Mouse (Mus musculus): ENCODE results near the gene Greb1. TPM values are rescaled to one million over a fixed set of nuclear protein-coding genes. Genes with fewer than 3 reads are reported as not detected.
"Not testable (repeated sequence)": the region's sequence is repeated elsewhere in the genome, so short reads cannot be mapped to it uniquely, and the experiment has no call there.

Greb1 gene
- polyA plus RNA-seq, 1 experiment from 2014 or later: 0.04 TPM

DNA sequence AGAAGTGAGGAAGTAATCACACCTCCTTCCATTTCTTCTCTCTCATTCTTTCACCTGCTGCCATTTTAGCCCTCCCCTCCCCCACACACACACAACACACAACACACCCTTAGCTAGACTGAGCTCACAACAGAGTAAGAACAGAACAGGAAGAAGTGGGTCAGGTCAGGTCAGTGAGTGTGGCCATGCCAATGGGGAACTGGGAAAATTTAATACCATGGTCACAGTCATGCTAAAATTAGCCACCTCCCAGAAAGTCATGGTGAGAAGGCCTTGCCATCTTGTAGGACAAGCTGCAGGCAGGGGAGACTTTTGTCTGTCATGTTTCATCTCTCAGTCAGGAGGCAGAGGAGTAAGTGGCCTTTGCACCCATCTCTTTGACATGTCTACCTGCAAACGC lies 102.0 kb downstream of the Greb1 start:
- TF ChIP-seq CTCF (IDR thresholded peaks at IDR 0.05): no peak
- DNase-seq (ENCODE audit: low read depth, low spot score) (no peak), ATAC-seq (no peak)
- in situ Hi-C loops (cut with MboI; ENCODE audit: low pct_unique_long_range_greater_than_20kb): no loop called here
- peaks cover 3% of the 10 kb centered on the region for H3K27me3 ChIP-seq
- CTCF ChIA-PET: no interaction called here
- POLR2A ChIA-PET: no interaction called here

- POLR2A ChIA-PET: no interaction called here
- CTCF ChIA-PET: interaction anchor here (1.1 kb wide), 1 partner anchor 22 kb away, joined by 3 read pairs; no protein-coding TSS in a partner anchor
Observed at GRCm38 (mm10) chr12:16696146-16696545, 104.5 kb downstream of the Greb1 start.

GRCm38 (mm10) chr12:16695252-16695651 lies 105.4 kb downstream of the Greb1 start:
- DNase-seq (ENCODE audit: low read depth, low spot score); in situ Hi-C loops (cut with MboI; ENCODE audit: low pct_unique_long_range_greater_than_20kb); CTCF ChIA-PET; H3K27me3 ChIP-seq; ATAC-seq; POLR2A ChIA-PET: not testable (repeated sequence)

More at GRCm38 (mm10) chr12:16696146-16696545, 104.5 kb downstream of the Greb1 start:
- TF ChIP-seq CTCF (IDR thresholded peaks at IDR 0.05): no peak
- in situ Hi-C loops (cut with MboI; ENCODE audit: low pct_unique_long_range_greater_than_20kb): no loop called here
- ATAC-seq: no peak
- H3K27me3 ChIP-seq: no peaks in the 10 kb centered on the region
- no peak for DNase-seq (ENCODE audit: low read depth, low spot score)

DNA sequence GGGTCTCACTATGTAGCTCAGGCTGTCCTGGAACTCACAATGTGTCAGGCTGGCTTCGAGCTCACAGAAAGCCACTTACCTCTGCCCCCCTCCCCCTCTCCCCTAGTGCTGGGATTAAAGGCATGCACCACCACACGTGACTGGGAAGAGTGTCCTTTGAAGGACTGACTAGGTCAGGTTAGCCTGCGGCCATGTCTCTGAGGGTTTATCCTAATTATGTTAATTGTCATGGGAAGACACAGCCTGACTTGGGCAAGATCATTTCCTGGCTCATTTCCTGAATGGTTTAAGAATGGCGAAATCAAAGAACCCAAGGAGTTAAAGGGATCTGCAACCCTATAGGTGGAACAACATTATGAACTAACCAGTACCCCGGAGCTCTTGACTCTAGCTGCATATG lies 105.9 kb downstream of the Greb1 start:
- CTCF ChIA-PET: no interaction called here
- no peak for TF ChIP-seq CTCF (IDR thresholded peaks at IDR 0.05)
- H3K27me3 ChIP-seq: no peaks in the 10 kb centered on the region
- no peak for ATAC-seq
- POLR2A ChIA-PET: no interaction called here
- DNase-seq (ENCODE audit: low read depth, low spot score): no peak
- in situ Hi-C loops (cut with MboI; ENCODE audit: low pct_unique_long_range_greater_than_20kb): no loop called here

DNA sequence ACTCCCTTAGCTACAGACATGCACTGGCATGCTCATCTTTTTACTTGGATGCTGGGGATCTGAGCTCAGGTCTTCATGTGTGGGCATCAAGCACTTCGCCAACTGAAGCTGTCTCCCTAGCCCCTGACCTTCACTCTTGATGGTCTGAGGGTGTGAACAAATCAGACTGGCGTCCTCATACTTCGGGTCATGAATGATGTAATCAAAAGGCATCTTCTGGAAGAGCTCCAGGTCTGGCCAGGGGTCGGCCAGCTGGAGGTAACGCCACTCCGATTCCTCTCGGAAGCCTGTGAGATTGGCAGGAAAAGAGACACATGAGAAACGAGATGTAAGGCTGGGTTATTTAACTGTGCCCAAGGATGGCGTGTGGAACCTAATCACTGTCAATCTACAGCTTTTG lies 110.1 kb downstream of the Greb1 start:
- in situ Hi-C loops (cut with MboI; ENCODE audit: low pct_unique_long_range_greater_than_20kb): no loop called here
- H3K27me3 ChIP-seq: no peaks in the 10 kb centered on the region
- ATAC-seq (no peak), DNase-seq (ENCODE audit: low read depth, low spot score) (no peak)
- CTCF ChIA-PET: interaction anchor here (1.1 to 1.8 kb wide), 2 partner anchors 16 to 24 kb away, joined by 3 to 4 read pairs; no protein-coding TSS in a partner anchor
- POLR2A ChIA-PET: no interaction called here
- TF ChIP-seq CTCF (IDR thresholded peaks at IDR 0.05): no peak

DNA sequence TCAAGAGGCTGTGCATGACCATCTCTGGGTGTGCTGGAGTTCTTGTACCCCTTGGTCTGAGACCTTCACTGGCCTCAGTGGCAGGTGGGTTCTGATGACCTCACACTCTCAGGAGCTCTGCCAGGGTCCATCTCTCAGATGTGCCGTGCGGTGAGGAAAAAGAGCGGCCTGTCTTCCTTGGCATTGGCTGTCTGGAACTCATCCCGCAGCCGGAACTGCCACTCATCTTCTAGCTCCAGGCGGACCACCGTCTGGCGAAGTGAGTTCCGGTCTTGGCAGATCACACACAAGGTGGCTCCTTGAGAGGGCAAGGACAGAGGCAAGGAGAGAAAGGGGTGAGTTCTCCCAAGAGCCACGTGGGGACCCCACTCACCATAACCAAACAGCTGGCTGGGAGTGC lies 128.4 kb downstream of the Greb1 start:
- no peak for TF ChIP-seq CTCF (IDR thresholded peaks at IDR 0.05)
- ChIA-PET POLR2A (no interaction called here), CTCF (interaction anchor here (1.1 kb wide), 1 partner anchor 9 kb away, joined by 3 read pairs; no protein-coding TSS in a partner anchor)
- no peak for DNase-seq (ENCODE audit: low read depth, low spot score)
- ATAC-seq: no peak
- in situ Hi-C loops (cut with MboI; ENCODE audit: low pct_unique_long_range_greater_than_20kb): no loop called here
- H3K27me3 ChIP-seq: peaks cover 10% of the 10 kb centered on the region

DNA sequence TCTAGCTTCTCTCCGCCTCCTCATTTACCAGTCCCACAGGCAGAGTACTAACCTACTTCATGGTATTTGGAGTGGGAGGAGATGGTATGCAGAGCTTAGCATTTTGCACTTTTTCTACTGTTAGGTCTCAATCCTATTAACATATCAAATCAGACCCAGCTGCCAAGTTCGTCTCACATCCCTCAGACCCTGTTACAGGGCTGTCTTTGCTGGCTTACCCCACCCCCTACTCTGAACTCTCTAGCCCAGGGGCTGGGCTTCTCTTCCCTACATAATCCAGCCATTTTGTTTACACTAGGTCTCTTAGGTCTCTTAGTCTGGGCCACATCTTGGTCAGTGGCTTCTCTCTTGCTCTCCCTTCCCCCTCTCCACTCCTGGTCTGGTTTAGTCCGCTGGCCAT lies 131.5 kb downstream of the Greb1 start:
- DNase-seq (ENCODE audit: low read depth, low spot score): no peak
- ChIA-PET POLR2A (no interaction called here), CTCF (no interaction called here)
- in situ Hi-C loops (cut with MboI; ENCODE audit: low pct_unique_long_range_greater_than_20kb): no loop called here
- peaks cover 10% of the 10 kb centered on the region for H3K27me3 ChIP-seq
- no peak for ATAC-seq
- no peak for TF ChIP-seq CTCF (IDR thresholded peaks at IDR 0.05)

DNA sequence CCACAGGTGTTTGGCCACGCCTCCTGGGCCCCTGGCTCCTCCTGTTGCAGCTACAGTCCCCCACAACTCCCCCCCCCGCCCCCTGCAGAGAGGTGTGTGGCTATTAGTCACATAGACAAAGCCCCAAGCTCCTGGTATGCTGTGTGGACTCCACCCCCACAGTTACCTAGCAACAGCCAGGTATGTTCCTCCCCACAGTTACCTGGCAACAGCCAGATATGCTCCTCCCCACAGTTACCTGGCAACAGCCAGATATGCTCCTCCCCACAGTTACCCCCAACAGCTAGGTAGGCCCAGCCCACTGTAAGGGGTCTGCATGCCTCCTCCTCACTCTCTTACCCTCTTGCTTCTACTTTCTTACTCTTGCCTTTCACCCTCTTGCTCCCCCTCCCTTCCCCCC lies 135.7 kb downstream of the Greb1 start:
- ChIA-PET CTCF (no interaction called here), POLR2A (no interaction called here)
- TF ChIP-seq CTCF (IDR thresholded peaks at IDR 0.05): no peak
- ATAC-seq (no peak), DNase-seq (ENCODE audit: low read depth, low spot score) (no peak)
- H3K27me3 ChIP-seq: peaks cover 5% of the 10 kb centered on the region
- in situ Hi-C loops (cut with MboI; ENCODE audit: low pct_unique_long_range_greater_than_20kb): no loop called here

GRCm38 (mm10) chr12:16662955-16663585 lies 137.6 kb downstream of the Greb1 start:
- peaks cover 13% of the 10 kb centered on the region for H3K27me3 ChIP-seq
- CTCF ChIA-PET: interaction anchor here (0.6 to 1.3 kb wide), 4 partner anchors 9 to 22 kb away, joined by 3 read pairs; no protein-coding TSS in a partner anchor
- in situ Hi-C loops (cut with MboI; ENCODE audit: low pct_unique_long_range_greater_than_20kb): no loop called here
- DNase-seq (ENCODE audit: low read depth, low spot score) (no peak), ATAC-seq (no peak)
- TF ChIP-seq CTCF (IDR thresholded peaks at IDR 0.05): no peak
- POLR2A ChIA-PET: no interaction called here

DNA sequence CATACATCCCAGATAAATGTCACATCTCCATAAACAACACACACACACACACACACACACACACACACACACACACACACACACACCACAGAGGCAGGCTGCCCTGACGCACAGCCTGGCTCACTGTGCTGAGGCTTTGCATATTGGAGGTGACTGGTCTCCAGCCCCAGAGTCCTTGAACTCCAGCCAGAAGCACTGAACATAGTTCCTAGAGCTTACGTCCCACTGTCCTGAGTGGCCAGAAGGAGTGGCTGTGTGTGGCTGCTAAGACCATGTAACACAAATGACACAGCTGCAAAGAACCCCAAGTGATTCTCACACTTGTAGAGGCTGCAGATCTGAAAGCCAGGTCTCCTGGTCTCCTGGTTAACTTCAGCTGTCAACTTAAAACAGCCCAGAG lies 138.8 kb downstream of the Greb1 start:
- CTCF ChIA-PET: no interaction called here
- ATAC-seq (no peak), DNase-seq (ENCODE audit: low read depth, low spot score) (no peak)
- no peak for TF ChIP-seq CTCF (IDR thresholded peaks at IDR 0.05)
- in situ Hi-C loops (cut with MboI; ENCODE audit: low pct_unique_long_range_greater_than_20kb): no loop called here
- peaks cover 17% of the 10 kb centered on the region for H3K27me3 ChIP-seq
- POLR2A ChIA-PET: no interaction called here

DNA sequence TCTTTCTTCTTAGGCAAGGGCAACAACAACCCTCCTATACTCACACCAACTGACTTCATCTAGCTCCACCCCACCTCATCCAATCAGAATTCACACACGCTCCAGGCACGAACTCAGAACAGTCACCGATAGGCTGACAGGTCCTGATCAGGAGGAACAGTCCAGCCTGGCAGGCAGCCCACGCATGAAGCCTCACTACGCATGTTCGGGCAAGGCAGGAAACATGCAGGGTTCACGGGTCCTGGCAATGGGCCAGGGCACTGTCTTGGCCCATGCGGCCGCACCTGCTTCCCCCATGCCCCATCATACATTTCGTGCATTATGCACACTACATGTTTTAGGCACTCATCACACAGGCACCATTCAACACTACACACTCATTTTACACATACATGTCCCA lies 139.2 kb downstream of the Greb1 start:
- H3K27me3 ChIP-seq: peaks cover 19% of the 10 kb centered on the region
- no peak for TF ChIP-seq CTCF (IDR thresholded peaks at IDR 0.05)
- CTCF ChIA-PET: no interaction called here
- in situ Hi-C loops (cut with MboI; ENCODE audit: low pct_unique_long_range_greater_than_20kb): no loop called here
- POLR2A ChIA-PET: no interaction called here
- ATAC-seq: no peak
- no peak for DNase-seq (ENCODE audit: low read depth, low spot score)

Measured in Patski (cell line).